Mouse (Mus musculus) heart, postnatal 0 days (tissue): ENCODE results near the gene Relb.
A peak's percentile ranks its signal among the peaks of the same experiment; 100 is the strongest.

Experiments
- CTCF ChIP-seq: IDR thresholded peaks from 2 replicates; pipeline ENCODE4 v1.5.1; 2016; ENCODE audit warnings: antibody characterized with exemption, control low read depth, low read depth
- EP300 ChIP-seq: IDR thresholded peaks from 2 replicates; pipeline ENCODE4 v1.6.1; 2016; ENCODE audit warnings: antibody characterized with exemption, low read depth

DNA sequence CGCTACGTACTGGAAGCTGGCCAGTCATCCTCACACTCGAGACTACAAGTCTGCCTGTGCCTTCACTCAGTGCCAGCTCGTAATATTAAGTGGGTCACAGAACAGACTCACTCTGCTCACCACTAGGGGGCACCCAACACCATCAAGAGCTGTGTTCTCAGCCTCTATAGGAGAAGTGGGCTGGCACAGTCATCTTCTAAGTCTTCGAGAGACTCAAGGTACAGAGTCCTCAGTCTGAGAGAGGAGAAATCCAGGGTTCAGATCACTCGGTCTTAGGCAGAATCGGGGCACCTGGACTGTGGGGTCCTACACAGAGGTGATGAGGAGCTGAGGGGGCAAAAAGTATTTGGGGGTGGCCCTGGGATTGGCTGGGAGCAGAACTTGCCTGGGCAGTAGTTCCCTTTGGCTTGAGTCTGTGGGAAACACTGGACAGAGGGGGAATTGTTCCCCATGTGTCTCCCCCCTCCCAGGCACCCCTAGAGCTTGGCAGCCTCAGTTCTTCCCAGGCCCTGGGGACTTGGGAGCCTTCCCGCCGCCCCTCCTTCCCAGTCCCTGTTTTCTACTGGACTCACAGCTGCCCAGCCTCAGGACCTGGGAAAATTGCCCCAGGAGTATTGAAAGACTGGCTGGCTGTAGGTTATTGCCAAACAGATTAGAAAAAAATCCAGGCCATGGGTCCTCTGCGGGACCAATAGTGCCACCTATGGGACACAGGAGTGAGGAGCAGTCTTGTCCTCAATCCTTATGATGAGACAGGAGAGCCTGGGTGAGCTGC lies 39.9 kb upstream of the Relb start:
- TF ChIP-seq CTCF (peak; percentile 98), EP300 (no peak)
